23 mouse cellular contexts compared by ENCODE assay signal in genomic region chr13:46844561-46845235, GRCm38 (mm10).
DNase-seq lines count a peak whose midpoint lies in the region; ATAC-seq and TF ChIP-seq lines count a peak whose summit lies in the region.
"Had no signal": no experiment of that assay in that cellular context is flagged by ENCODE, and none has a peak within 500 bp of the region (broad histone marks: within the 10 kb centered on the region; RNA-seq: fewer than 3 reads in every experiment).

No protein-coding gene starts in this region.

- H3K27ac ChIP-seq in layer of hippocampus, adult 2 months = 0 out of 2 replicates have a peak overlapping the region, but pooled peaks have one; percentile 53
- no peak overlapping the region for H3K27ac ChIP-seq in thymus, adult 2 months (ENCODE audit: control insufficient read depth, insufficient read depth, low read length)
- H3K27ac ChIP-seq: embryonic facial prominence, embryonic 10.5 days; forebrain, embryonic 10.5 days; hindbrain, embryonic 14.5 days; kidney, postnatal 0 days; midbrain, embryonic 15.5 days; neural tube, embryonic 13.5 days had no signal

- no peaks in the 10 kb centered on the region for H3K36me3 ChIP-seq in thymus, adult 2 months (ENCODE audit: control insufficient read depth, insufficient read depth, low read length)
- H3K36me3 ChIP-seq: forebrain, embryonic 10.5 days; midbrain, embryonic 15.5 days; neural tube, embryonic 13.5 days had no signal

- H3K27me3 ChIP-seq in thymus, adult 2 months (ENCODE audit: control insufficient read depth, insufficient read depth, low read length) = no peaks in the 10 kb centered on the region
- H3K27me3 ChIP-seq: midbrain, embryonic 15.5 days; neural tube, embryonic 13.5 days; Patski had no signal

- no peak for TF ChIP-seq POLR2A in thymus, adult 2 months (IDR thresholded peaks at IDR 0.05; ENCODE audit: control insufficient read depth, extremely low read depth, insufficient read depth, low read length, poor library complexity)

- no peak for ATAC-seq in erythroblast, adult 5-6 weeks (replicated peaks; ENCODE audit: low FRiP score, poor library complexity, severe bottlenecking)
- ATAC-seq: forebrain, postnatal 0 days; inflammation-experienced regulatory T-cells, adult 6 months; midbrain, embryonic 15.5 days; Patski had no signal

- no peak for DNase-seq in layer of hippocampus, adult 2 months (ENCODE audit: low spot score in 2 of 2)
- DNase-seq in layer of hippocampus, postnatal 10 days (ENCODE audit: low spot score in 2 of 2) = no peak
- peak; percentile 12 for DNase-seq in thymus, postnatal 14 days
- DNase-seq in thymus, adult 2 months = no peak
- peak; percentile 65 for DNase-seq in cerebellum, adult 8-10 months
- DNase-seq in thymus, postnatal 4 days = peak; percentile 16
- DNase-seq in gastrocnemius, postnatal 10 days = no peak
- DNase-seq: forebrain, postnatal 0 days; heart, postnatal 4 days; kidney, adult 18-20 months; lung, postnatal 4 days; retina, postnatal 1 day; right cerebral cortex, postnatal 4 days had no signal

- no peak for TF ChIP-seq CTCF in layer of hippocampus, adult 2 months (conservative IDR thresholded peaks at IDR 0.05)
- TF ChIP-seq CTCF in thymus, adult 2 months (IDR thresholded peaks at IDR 0.05; ENCODE audit: borderline replicate concordance, control insufficient read depth, extremely low read depth, insufficient read depth, low read length, poor library complexity) = no peak

- H3K4me3 ChIP-seq in layer of hippocampus, adult 2 months = no peak overlapping the region
- no peak overlapping the region for H3K4me3 ChIP-seq in thymus, adult 2 months (ENCODE audit: control insufficient read depth, insufficient read depth, low read length)
- H3K4me3 ChIP-seq: embryonic facial prominence, embryonic 10.5 days; forebrain, embryonic 10.5 days; midbrain, embryonic 15.5 days; myocyte; neural tube, embryonic 13.5 days had no signal

- peaks cover 18% of the 10 kb centered on the region for H3K4me1 ChIP-seq in thymus, adult 2 months (replicated peaks; ENCODE audit: control insufficient read depth, insufficient read depth, low read length)

- 36% methylated on average over 12 of the region's 12 CpGs for WGBS in thymus, adult 2 months

Comparison
In these comparisons a context has a peak if more than half of its experiments do, and no peak if none do; other contexts are left out.
1. DNase-seq: peak in thymus, postnatal 14 days (single experiment), cerebellum, adult 8-10 months (single experiment) and thymus, postnatal 4 days (single experiment); none in layer of hippocampus, adult 2 months (0 of 2), layer of hippocampus, postnatal 10 days (0 of 2), thymus, adult 2 months (single experiment) and gastrocnemius, postnatal 10 days (single experiment).